Mouse (Mus musculus) kidney, adult 10 weeks (tissue): ENCODE results near the gene Iffo2. TPM values are rescaled to one million over a fixed set of nuclear protein-coding genes. Genes with fewer than 3 reads are reported as not detected.

Experiments used
- polyA plus RNA-seq: library from polyadenylated mRNA; stranded (reverse); fragments of 350-450 nt; fragmentation: Illumina TruSeq; extraction: RNeasy Lipid Tissue Mini Kit (QIAGEN cat#74804); gene quantifications from one replicate; pipeline ENCODE4 v1.2.3, GENCODE M21; 2014; ENCODE audit warnings: low read depth, low replicate concordance

Gene Iffo2
- 1.7 TPM for polyA plus RNA-seq

DNA sequence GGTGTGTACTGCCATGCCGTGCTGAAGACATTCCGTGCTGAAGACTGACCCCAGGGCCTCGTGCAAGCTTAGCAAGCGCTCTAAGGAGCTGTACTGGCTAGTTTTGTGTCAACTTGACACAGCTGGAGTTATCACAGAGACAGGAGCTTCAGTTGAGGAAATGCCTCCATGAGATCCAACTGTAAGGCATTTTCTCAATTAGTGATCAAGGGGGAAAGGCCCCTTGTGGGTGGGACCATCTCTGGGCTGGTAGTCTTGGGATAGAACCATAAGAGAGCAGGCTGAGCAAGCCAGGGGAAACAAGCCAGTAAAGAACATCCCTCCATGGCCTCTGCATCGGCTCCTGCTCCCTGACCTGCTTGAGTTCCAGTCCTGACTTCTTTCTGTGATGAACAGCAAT, at the start of gene Iffo2:
Iffo2 (plus strand) TSS at position 301 of the 400 bp plus-strand sequence.

DNA sequence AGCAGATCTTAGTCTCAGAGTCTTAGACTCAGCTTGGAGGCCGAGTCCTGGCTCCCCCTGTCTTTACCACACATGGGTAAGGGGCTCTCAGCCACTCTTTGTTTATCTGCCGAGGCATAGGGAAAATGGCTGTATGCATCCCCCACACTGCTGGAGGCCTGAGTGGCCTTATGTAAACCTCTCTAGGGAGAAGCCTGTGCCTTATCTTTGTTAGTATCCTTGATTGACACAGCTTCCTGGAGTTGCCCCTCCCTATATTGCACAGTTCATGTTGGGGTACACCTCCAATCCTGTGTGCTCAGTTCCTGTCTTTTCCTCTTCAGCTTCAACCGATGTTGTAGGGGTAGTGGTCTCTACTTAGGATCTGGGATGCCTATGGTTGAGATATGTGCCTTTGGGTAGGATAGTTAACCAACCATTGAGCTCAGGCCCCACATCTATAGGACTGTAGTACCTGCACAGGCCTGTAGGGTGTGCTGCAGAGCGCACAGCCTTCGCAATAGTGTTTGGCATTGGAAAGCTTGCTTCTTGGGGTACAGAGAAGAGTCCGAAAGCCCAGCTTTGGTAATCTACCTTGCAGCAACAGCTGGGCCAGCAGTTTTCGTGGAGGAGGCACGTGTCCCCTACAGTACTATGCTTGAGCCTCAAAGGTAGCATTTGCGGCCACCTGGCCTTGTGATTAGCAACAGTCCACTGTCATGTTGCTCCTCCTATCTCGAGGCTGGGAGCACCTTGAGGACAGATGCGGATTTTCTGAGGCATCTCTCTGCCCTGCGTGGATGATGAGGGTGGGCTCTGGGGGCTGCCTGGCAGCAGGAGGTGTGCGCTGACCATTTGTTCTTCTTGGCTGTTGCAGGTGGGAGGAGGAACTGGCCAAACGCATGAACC, 72.3 kb downstream of the Iffo2 start, which contains the start of gene Gm21969:
Gm21969 (plus strand) TSS at position 830 of the 888 bp plus-strand sequence.

DNA sequence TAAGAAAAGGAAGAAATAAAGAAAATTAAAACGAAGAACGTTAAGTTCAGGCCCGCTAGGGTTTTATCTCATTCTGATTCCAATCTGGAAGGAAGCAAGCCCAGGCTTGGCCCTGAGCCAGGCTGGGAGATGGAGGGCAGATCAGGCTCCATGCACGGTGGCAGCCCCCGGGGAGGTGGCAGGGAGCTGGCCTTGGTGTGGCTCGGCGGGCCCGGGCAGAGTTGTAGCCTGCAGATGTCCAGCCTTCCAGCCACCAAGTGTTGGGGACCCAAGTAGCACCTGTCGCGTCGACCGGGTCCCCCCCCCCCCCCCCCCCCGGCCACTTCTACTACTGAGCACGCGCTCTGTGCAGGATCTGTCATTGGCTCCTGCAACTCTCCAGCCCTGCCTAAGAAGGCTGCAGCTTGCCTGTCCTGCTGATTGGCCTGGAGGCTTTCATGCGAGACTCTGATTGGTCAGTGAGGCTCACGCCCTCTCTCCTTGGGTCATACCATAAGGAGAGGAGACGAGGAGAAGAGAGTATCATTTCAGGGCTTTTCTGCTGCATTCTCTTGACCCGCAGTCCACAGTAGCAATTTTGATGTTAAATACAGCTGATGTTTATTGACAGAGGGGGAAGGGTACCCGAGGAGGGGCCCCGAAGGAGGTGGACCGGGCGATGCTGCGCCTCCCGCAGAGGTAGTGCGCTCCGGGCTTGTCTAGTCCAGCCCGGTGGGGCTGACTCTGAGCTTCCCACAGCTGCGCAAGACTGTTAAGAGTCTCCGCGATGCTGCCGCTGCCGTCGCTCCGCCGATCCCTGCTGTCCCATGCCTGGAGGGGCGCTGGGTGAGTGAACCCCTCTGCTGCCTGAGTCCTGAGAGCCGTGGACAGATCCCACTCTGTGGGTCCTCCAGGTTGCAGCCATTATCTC, 92.3 kb downstream of the Iffo2 start, which contains the start of gene Aldh4a1:
Aldh4a1 (plus strand) TSS at position 494 of the 910 bp plus-strand sequence.

DNA sequence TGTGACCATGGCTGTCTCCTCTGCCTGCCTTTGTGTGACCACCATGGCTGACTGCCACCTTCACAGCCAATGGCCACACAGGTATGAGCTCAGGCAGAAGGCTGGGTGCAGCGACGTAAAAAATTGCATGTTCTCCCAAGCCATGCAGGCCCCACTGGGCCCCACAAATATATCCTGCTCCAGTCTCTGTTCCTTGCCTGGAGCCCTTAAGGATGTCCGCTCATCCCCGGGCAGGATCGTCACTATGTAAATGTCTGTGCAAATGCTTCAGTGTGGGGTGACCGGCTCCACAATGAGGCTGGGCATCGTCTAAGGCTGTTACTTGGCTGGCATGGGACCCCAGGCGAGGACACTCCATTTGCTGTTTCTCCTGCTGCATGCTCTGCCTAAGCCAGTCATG, 122.9 kb downstream of the Iffo2 start, which contains the start of gene Tas1r2:
Tas1r2 (plus strand) TSS at position 301 of the 400 bp plus-strand sequence.

Other genes starting within 250 kb of the Iffo2 start
- gene Pqlc2, start 219.8 kb upstream of the Iffo2 start, polyA plus RNA-seq = 1.6 TPM
- gene Akr7a5, start 219.8 kb upstream of the Iffo2 start, polyA plus RNA-seq = 1.7 TPM
- 11.6 TPM for gene Mrto4, start 178.0 kb upstream of the Iffo2 start, polyA plus RNA-seq
- 4.4 TPM for gene Emc1, start 178.0 kb upstream of the Iffo2 start, polyA plus RNA-seq
- 3.9 TPM for gene Ubr4, start 177.9 kb upstream of the Iffo2 start, polyA plus RNA-seq
- gene Gm21969, start 72.6 kb downstream of the Iffo2 start, polyA plus RNA-seq = not detected
- 34.8 TPM for gene Aldh4a1, start 92.3 kb downstream of the Iffo2 start, polyA plus RNA-seq
- gene Tas1r2, start 123.0 kb downstream of the Iffo2 start, polyA plus RNA-seq = not detected